Mouse (Mus musculus): Measurements from ENCODE around the gene Tasp1. TPM values are rescaled to one million over a fixed set of nuclear protein-coding genes. Genes with fewer than 3 reads are reported as not detected.
"Not testable (repeated sequence)": the region's sequence is repeated elsewhere in the genome, so short reads cannot be mapped to it uniquely, and the experiment has no call there.

Tasp1 gene
- polyA plus RNA-seq, 1 experiment from 2014 or later = 19.9 TPM

DNA sequence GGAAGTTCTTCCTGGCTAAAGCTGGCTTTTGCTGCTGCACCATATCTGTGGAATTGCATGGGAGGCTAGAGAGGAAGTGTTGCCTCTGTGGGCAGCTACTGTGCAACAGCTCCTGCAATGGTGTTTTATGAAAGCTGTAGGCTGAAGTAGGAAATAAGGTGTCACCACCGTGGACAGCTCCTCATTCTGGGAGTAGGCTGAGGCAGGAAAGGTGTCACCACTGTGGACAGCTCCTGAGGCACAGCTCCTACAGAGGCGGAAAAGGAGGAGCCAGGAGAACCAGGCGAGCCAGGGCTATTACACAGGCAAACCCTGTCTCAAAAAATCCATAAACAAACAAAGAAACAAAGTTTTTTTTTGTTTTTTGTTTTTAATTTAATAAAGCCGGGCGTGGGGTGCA lies 29.4 kb upstream of the Tasp1 start:
- Histone ChIP-seq H3K4me2 (ENCODE audit: low read depth, low read length) (no peak overlapping the region), H3K9me3 (ENCODE audit: control insufficient read depth, low read length) (no peaks in the 10 kb centered on the region), H3K4me1 (ENCODE audit: control insufficient read depth, insufficient read depth, low read length) (no peaks in the 10 kb centered on the region), H3K36me3 (ENCODE audit: control insufficient read depth, insufficient read depth, low read length) (no peaks in the 10 kb centered on the region), H3K9ac (ENCODE audit: low read depth, low read length) (no peak overlapping the region), H3K4me3 (ENCODE audit: low read depth, low read length) (no peak overlapping the region), H3K27ac (replicated peaks; ENCODE audit: low read depth, low read length) (no peak overlapping the region), H3K27me3 (replicated peaks; ENCODE audit: control insufficient read depth, insufficient read depth, low read length) (no peaks in the 10 kb centered on the region)
- DNase-seq (ENCODE audit: low spot score) (no peak), ATAC-seq (ENCODE audit: low read depth) (no peak)
- 87% methylated on average over 5 of the region's 5 CpGs for WGBS

DNA sequence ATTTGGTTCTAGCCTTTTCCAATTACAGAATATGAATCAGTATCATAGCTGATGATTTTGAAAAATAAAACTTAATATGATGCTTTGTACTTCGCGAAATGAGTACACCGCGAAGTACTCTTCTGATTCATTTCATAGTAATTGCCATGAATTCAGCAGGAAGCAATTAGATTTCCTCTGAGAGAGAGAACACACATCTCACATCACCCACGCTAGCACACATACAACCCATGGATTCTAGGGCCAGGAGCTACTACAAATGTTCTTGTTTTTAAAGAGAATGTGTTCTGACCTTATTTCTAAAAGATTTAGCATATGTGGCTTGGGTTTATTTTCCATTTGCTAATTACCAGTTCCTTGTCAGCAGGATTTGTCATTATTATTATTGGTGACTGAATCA lies 26.8 kb upstream of the Tasp1 start:
- WGBS = 90% methylated on average over 5 of the region's 5 CpGs
- no peak for DNase-seq (ENCODE audit: low spot score)

GRCm38 (mm10) chr2:140084245-140084644 lies 17.6 kb upstream of the Tasp1 start:
- H3K36me3 ChIP-seq (ENCODE audit: control insufficient read depth, insufficient read depth, low read length) = no peaks in the 10 kb centered on the region
- no peak for DNase-seq (ENCODE audit: low spot score)
- H3K9me3 ChIP-seq (ENCODE audit: control insufficient read depth, low read length) = no peaks in the 10 kb centered on the region
- no peaks in the 10 kb centered on the region for H3K27me3 ChIP-seq (replicated peaks; ENCODE audit: control insufficient read depth, insufficient read depth, low read length)
- 92% methylated on average over 7 of the region's 7 CpGs for WGBS
- no peak overlapping the region for H3K4me2 ChIP-seq (ENCODE audit: low read depth, low read length)
- ATAC-seq (ENCODE audit: low read depth) = no peak
- no peak overlapping the region for H3K4me3 ChIP-seq (ENCODE audit: low read depth, low read length)
- no peak overlapping the region for H3K9ac ChIP-seq (ENCODE audit: low read depth, low read length)
- no peak overlapping the region for H3K27ac ChIP-seq (replicated peaks; ENCODE audit: low read depth, low read length)
- no peaks in the 10 kb centered on the region for H3K4me1 ChIP-seq (ENCODE audit: control insufficient read depth, insufficient read depth, low read length)

More for the DNA sequence above, 26.8 kb upstream of the Tasp1 start:
- Histone ChIP-seq H3K36me3 (ENCODE audit: control insufficient read depth, insufficient read depth, low read length) (no peaks in the 10 kb centered on the region), H3K4me3 (ENCODE audit: low read depth, low read length) (no peak overlapping the region), H3K9me3 (ENCODE audit: control insufficient read depth, low read length) (no peaks in the 10 kb centered on the region), H3K27me3 (replicated peaks; ENCODE audit: control insufficient read depth, insufficient read depth, low read length) (no peaks in the 10 kb centered on the region), H3K9ac (ENCODE audit: low read depth, low read length) (no peak overlapping the region), H3K27ac (replicated peaks; ENCODE audit: low read depth, low read length) (no peak overlapping the region), H3K4me1 (ENCODE audit: control insufficient read depth, insufficient read depth, low read length) (no peaks in the 10 kb centered on the region), H3K4me2 (ENCODE audit: low read depth, low read length) (no peak overlapping the region)
- no peak for ATAC-seq (ENCODE audit: low read depth)

GRCm38 (mm10) chr2:140080747-140081577 lies 14.4 kb upstream of the Tasp1 start:
- H3K27me3 ChIP-seq (replicated peaks; ENCODE audit: control insufficient read depth, insufficient read depth, low read length) = no peaks in the 10 kb centered on the region
- no peaks in the 10 kb centered on the region for H3K4me1 ChIP-seq (ENCODE audit: control insufficient read depth, insufficient read depth, low read length)
- no peak overlapping the region for H3K4me3 ChIP-seq (ENCODE audit: low read depth, low read length)
- ATAC-seq (ENCODE audit: low read depth) (no peak), DNase-seq (ENCODE audit: low spot score) (no peak)
- 67% methylated on average over 11 of the region's 11 CpGs for WGBS
- H3K36me3 ChIP-seq (ENCODE audit: control insufficient read depth, insufficient read depth, low read length) = no peaks in the 10 kb centered on the region
- no peak overlapping the region for H3K9ac ChIP-seq (ENCODE audit: low read depth, low read length)
- no peaks in the 10 kb centered on the region for H3K9me3 ChIP-seq (ENCODE audit: control insufficient read depth, low read length)
- H3K4me2 ChIP-seq (ENCODE audit: low read depth, low read length) = no peak overlapping the region
- H3K27ac ChIP-seq (replicated peaks; ENCODE audit: low read depth, low read length) = no peak overlapping the region

GRCm38 (mm10) chr2:140079284-140079683 lies 12.7 kb upstream of the Tasp1 start:
- not testable (repeated sequence) for H3K4me3 ChIP-seq (ENCODE audit: low read depth, low read length); ATAC-seq (ENCODE audit: low read depth); H3K4me1 ChIP-seq (ENCODE audit: control insufficient read depth, insufficient read depth, low read length); DNase-seq (ENCODE audit: low spot score); H3K9me3 ChIP-seq (ENCODE audit: control insufficient read depth, low read length); H3K4me2 ChIP-seq (ENCODE audit: low read depth, low read length); H3K27ac ChIP-seq (replicated peaks; ENCODE audit: low read depth, low read length); H3K36me3 ChIP-seq (ENCODE audit: control insufficient read depth, insufficient read depth, low read length); H3K27me3 ChIP-seq (replicated peaks; ENCODE audit: control insufficient read depth, insufficient read depth, low read length); H3K9ac ChIP-seq (ENCODE audit: low read depth, low read length)

DNA sequence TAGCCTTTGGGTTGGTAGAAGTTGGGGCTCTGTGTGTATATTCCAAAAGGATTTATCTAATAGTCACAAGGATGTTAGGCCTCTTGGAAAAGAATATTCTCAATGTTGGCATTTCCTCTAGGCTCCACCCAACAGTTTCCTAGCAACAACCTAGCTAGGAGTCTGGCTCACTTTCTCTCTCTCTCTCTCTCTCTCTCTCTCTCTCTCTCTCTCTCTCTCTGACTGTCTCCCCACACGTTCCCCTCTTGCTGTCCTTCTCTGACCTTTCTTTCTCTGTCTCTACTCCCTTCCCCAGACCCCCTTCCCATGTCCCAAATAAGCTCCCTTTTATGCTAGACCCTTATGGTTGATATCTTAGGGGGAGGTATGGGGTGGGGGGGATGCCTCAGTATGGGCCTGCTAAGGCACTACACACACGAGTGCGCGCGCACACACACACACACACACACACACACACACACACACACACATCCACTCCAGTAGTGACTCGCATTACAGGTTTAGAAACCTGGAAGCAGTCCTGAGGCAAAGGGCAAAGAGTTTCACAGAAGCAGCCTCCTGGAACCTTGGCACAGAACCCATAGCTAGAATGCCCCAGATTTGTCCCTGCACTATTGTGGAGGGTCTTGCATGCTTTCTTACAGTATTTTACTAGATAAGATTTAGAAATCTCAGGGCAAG lies 12.1 kb upstream of the Tasp1 start:
- Histone ChIP-seq H3K4me1 (ENCODE audit: control insufficient read depth, insufficient read depth, low read length) (no peaks in the 10 kb centered on the region), H3K4me2 (ENCODE audit: low read depth, low read length) (no peak overlapping the region), H3K9ac (ENCODE audit: low read depth, low read length) (no peak overlapping the region), H3K27ac (replicated peaks; ENCODE audit: low read depth, low read length) (no peak overlapping the region), H3K9me3 (ENCODE audit: control insufficient read depth, low read length) (no peaks in the 10 kb centered on the region), H3K4me3 (ENCODE audit: low read depth, low read length) (no peak overlapping the region), H3K27me3 (replicated peaks; ENCODE audit: control insufficient read depth, insufficient read depth, low read length) (no peaks in the 10 kb centered on the region), H3K36me3 (ENCODE audit: control insufficient read depth, insufficient read depth, low read length) (no peaks in the 10 kb centered on the region)
- ATAC-seq (ENCODE audit: low read depth) = no peak
- peak; percentile 5 for DNase-seq (ENCODE audit: low spot score)
- WGBS = 46% methylated on average over 6 of the region's 6 CpGs

GRCm38 (mm10) chr2:140077476-140077875 lies 10.9 kb upstream of the Tasp1 start:
- no peak overlapping the region for H3K27ac ChIP-seq (replicated peaks; ENCODE audit: low read depth, low read length)
- ATAC-seq (ENCODE audit: low read depth) = no peak
- DNase-seq (ENCODE audit: low spot score) = no peak
- whole genome bisulfite sequencing = 17% methylated on average over 1 of the region's 1 CpGs
- no peak overlapping the region for H3K4me2 ChIP-seq (ENCODE audit: low read depth, low read length)
- no peaks in the 10 kb centered on the region for H3K36me3 ChIP-seq (ENCODE audit: control insufficient read depth, insufficient read depth, low read length)
- no peaks in the 10 kb centered on the region for H3K27me3 ChIP-seq (replicated peaks; ENCODE audit: control insufficient read depth, insufficient read depth, low read length)
- H3K9ac ChIP-seq (ENCODE audit: low read depth, low read length) = no peak overlapping the region
- H3K4me3 ChIP-seq (ENCODE audit: low read depth, low read length) = no peak overlapping the region
- no peaks in the 10 kb centered on the region for H3K4me1 ChIP-seq (ENCODE audit: control insufficient read depth, insufficient read depth, low read length)
- no peaks in the 10 kb centered on the region for H3K9me3 ChIP-seq (ENCODE audit: control insufficient read depth, low read length)

- Histone ChIP-seq H3K27me3 (replicated peaks; ENCODE audit: control insufficient read depth, insufficient read depth, low read length) (no peaks in the 10 kb centered on the region), H3K36me3 (ENCODE audit: control insufficient read depth, insufficient read depth, low read length) (no peaks in the 10 kb centered on the region), H3K4me2 (ENCODE audit: low read depth, low read length) (no peak overlapping the region), H3K9me3 (ENCODE audit: control insufficient read depth, low read length) (no peaks in the 10 kb centered on the region), H3K4me1 (ENCODE audit: control insufficient read depth, insufficient read depth, low read length) (no peaks in the 10 kb centered on the region), H3K27ac (replicated peaks; ENCODE audit: low read depth, low read length) (no peak overlapping the region), H3K9ac (ENCODE audit: low read depth, low read length) (no peak overlapping the region), H3K4me3 (ENCODE audit: low read depth, low read length) (no peak overlapping the region)
- ATAC-seq (ENCODE audit: low read depth) = no peak
- DNase-seq (ENCODE audit: low spot score) = no peak
- 82% methylated on average over 3 of the region's 3 CpGs for whole genome bisulfite sequencing
These were observed 8.5 kb upstream of the Tasp1 start for GRCm38 (mm10) chr2:140075150-140075549.

All from embryonic facial prominence, embryonic 14.5 days (tissue).